Mouse (Mus musculus): ENCODE measurements around the gene Col25a1.

DNA sequence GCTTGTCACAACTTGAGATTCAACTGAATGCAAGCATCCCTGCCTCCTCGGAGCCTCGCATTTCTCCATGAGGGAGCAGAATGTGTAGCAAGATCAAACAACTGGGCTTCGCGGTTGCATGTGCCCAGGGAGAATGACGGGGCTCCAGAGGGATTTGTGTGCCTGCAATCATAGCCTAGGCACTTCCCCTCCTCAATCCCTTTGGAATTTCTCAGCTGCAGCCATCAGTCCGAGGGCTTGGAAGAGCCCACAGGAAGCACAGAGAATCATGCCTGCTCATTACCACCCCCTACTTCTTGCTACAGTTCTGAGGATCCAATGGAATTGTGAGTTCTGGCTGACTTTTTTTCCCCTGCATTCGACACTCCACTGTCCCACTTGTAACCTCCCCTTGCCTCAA lies 241.8 kb downstream of the Col25a1 start:
- TF ChIP-seq CTCF (IDR thresholded peaks at IDR 0.05; ENCODE audit: extremely low read depth, insufficient read depth, insufficient read length, insufficient replicate concordance) (no peak), POLR2A (IDR thresholded peaks at IDR 0.05; ENCODE audit: low read depth, low read length) (no peak)

Data from spleen, adult 2 months (tissue).